Mouse (Mus musculus): ENCODE results near the gene Atp6v0d1. TPM values are rescaled to one million over a fixed set of nuclear protein-coding genes. Genes with fewer than 3 reads are reported as not detected.

The Atp6v0d1 gene
- total RNA-seq, 4 experiments from 2014 or later: 113 to 135 (median 122) TPM

- DNase-seq: no peak
These were observed 29.3 kb downstream of the Atp6v0d1 start for GRCm38 (mm10) chr8:105536546-105536945.

GRCm38 (mm10) chr8:105533892-105534329, 31.9 kb downstream of the Atp6v0d1 start:
- DNase-seq: no peak

- DNase-seq: no peak
These were observed 32.4 kb downstream of the Atp6v0d1 start for GRCm38 (mm10) chr8:105533439-105533838.

GRCm38 (mm10) chr8:105531774-105532173, 34.1 kb downstream of the Atp6v0d1 start:
- DNase-seq: no peak

GRCm38 (mm10) chr8:105529271-105529670, 36.6 kb downstream of the Atp6v0d1 start:
- no peak for DNase-seq

GRCm38 (mm10) chr8:105528206-105528605, 37.6 kb downstream of the Atp6v0d1 start:
- no peak for DNase-seq

GRCm38 (mm10) chr8:105527110-105527509, 38.7 kb downstream of the Atp6v0d1 start:
- DNase-seq: no peak

GRCm38 (mm10) chr8:105522890-105523289, 43.0 kb downstream of the Atp6v0d1 start:
- no peak for DNase-seq

- DNase-seq: no peak
These were observed 43.7 kb downstream of the Atp6v0d1 start for GRCm38 (mm10) chr8:105521995-105522769.

- DNase-seq: no peak
These were observed 44.8 kb downstream of the Atp6v0d1 start for GRCm38 (mm10) chr8:105521061-105521460.

GRCm38 (mm10) chr8:105520521-105520920, 45.3 kb downstream of the Atp6v0d1 start:
- no peak for DNase-seq

- no peak for DNase-seq
These were observed 46.3 kb downstream of the Atp6v0d1 start for GRCm38 (mm10) chr8:105519591-105519990.

GRCm38 (mm10) chr8:105518436-105519313, 47.2 kb downstream of the Atp6v0d1 start, which contains the start of gene Hsd11b2:
TSS of gene Hsd11b2 (plus strand) at chr8:105518755.
- DNase-seq: no peak

GRCm38 (mm10) chr8:105517346-105517745, 48.5 kb downstream of the Atp6v0d1 start:
- DNase-seq: no peak

- DNase-seq: peak; percentile 64
These were observed 49.7 kb downstream of the Atp6v0d1 start for GRCm38 (mm10) chr8:105516018-105516645.

GRCm38 (mm10) chr8:105514656-105515055, 51.2 kb downstream of the Atp6v0d1 start:
- peak; percentile 67 for DNase-seq

GRCm38 (mm10) chr8:105514194-105514593, 51.7 kb downstream of the Atp6v0d1 start:
- no peak for DNase-seq

GRCm38 (mm10) chr8:105509997-105510735, 55.7 kb downstream of the Atp6v0d1 start:
- DNase-seq: no peak

GRCm38 (mm10) chr8:105508758-105509157, 57.1 kb downstream of the Atp6v0d1 start:
- no peak for DNase-seq

- DNase-seq: no peak
These were observed 58.9 kb downstream of the Atp6v0d1 start for GRCm38 (mm10) chr8:105506977-105507376.

GRCm38 (mm10) chr8:105504617-105505016, 61.2 kb downstream of the Atp6v0d1 start:
- no peak for DNase-seq

- DNase-seq: no peak
These were observed 66.1 kb downstream of the Atp6v0d1 start for GRCm38 (mm10) chr8:105499787-105500186.

Measured in adrenal gland, adult 8-10 months (tissue).